8 mouse cellular contexts compared by ENCODE assay signal in the genomic region with DNA sequence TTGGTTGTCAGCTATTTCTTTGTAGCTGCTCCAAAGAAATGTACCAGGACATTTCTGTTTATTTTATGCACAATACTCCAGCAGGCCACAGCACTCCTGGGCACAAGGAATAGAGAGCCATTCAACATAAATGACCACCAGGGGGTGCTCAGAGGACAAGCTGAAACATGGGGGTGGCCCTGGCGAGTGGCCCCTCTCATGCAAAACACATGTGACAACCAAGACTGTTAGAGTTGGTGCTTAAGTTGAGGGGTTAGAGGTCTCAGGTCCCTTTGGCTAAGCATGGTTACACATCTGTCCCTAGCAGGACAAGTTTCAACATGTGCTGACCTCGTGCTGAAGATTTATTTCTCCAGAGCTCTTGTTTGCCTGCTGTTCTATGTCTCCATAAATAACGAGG.
DNase-seq lines count a peak whose midpoint lies in the region; ATAC-seq and TF ChIP-seq lines count a peak whose summit lies in the region.

No protein-coding gene starts in this region.

- H3K4me1 ChIP-seq in cerebellum, adult 2 months (ENCODE audit: control insufficient read depth, insufficient read depth, low read length): no peaks in the 10 kb centered on the region
- no peaks in the 10 kb centered on the region for H3K4me1 ChIP-seq in neural tube, embryonic 15.5 days
- peaks cover 17% of the 10 kb centered on the region for H3K4me1 ChIP-seq in embryonic facial prominence, embryonic 10.5 days

- no peak overlapping the region for H3K27ac ChIP-seq in cerebellum, adult 2 months (ENCODE audit: insufficient read depth, low read length)
- no peak overlapping the region for H3K27ac ChIP-seq in neural tube, embryonic 15.5 days (replicated peaks)
- no peak overlapping the region for H3K27ac ChIP-seq in embryonic facial prominence, embryonic 10.5 days (replicated peaks)

- H3K27me3 ChIP-seq in cerebellum, adult 2 months (ENCODE audit: control insufficient read depth, insufficient read depth, low read length): no peaks in the 10 kb centered on the region
- no peaks in the 10 kb centered on the region for H3K27me3 ChIP-seq in neural tube, embryonic 15.5 days (replicated peaks)
- no peaks in the 10 kb centered on the region for H3K27me3 ChIP-seq in embryonic facial prominence, embryonic 10.5 days (replicated peaks; ENCODE audit: low read depth, poor library complexity, severe bottlenecking)

- no peak for ATAC-seq in neural tube, embryonic 15.5 days (ENCODE audit: low FRiP score)

- no peak for TF ChIP-seq POLR2A in cerebellum, adult 2 months (IDR thresholded peaks at IDR 0.05; ENCODE audit: borderline replicate concordance, insufficient read depth, low read length)

- H3K4me3 ChIP-seq in cerebellum, adult 2 months (replicated peaks; ENCODE audit: insufficient read depth, low read depth, low read length): no peak overlapping the region
- no peak overlapping the region for H3K4me3 ChIP-seq in neural tube, embryonic 15.5 days (replicated peaks)
- no peak overlapping the region for H3K4me3 ChIP-seq in embryonic facial prominence, embryonic 10.5 days

- 0 out of 2 replicates have a peak, but pooled peaks have one; percentile 20 for TF ChIP-seq CTCF in cerebellum, adult 2 months (IDR thresholded peaks at IDR 0.05; ENCODE audit: borderline replicate concordance, insufficient read depth, low read depth, low read length)

- no peak overlapping the region for H3K9ac ChIP-seq in neural tube, embryonic 15.5 days (replicated peaks)

- H3K4me2 ChIP-seq in neural tube, embryonic 15.5 days: no peak overlapping the region

- DNase-seq in cerebellum, adult 2 months: no peak
- no peak for DNase-seq in cerebellum, adult 9-10 months
- peak; percentile 30 for DNase-seq in neural tube, embryonic 10.5 days (ENCODE audit: extremely low spot score, low spot score)
- peak; percentile 45 for DNase-seq in embryonic facial prominence, embryonic 10.5 days (ENCODE audit: low spot score)
- DNase-seq in lung, adult 18-20 months: peak; percentile 14 to 46
- DNase-seq in thymus, postnatal 36 days: peak; percentile 38 to 47
- no peak for DNase-seq in urinary bladder, adult 18-20 months (ENCODE audit: low spot score in 2 of 2)

- 50% methylated on average over 3 of the region's 3 CpGs for WGBS in cerebellum, adult 2 months
- 56% methylated on average over 3 of the region's 3 CpGs for WGBS in neural tube, embryonic 15.5 days
- WGBS in embryonic facial prominence, embryonic 10.5 days: 50% methylated on average over 3 of the region's 3 CpGs

- H3K9me3 ChIP-seq in neural tube, embryonic 15.5 days (replicated peaks): no peaks in the 10 kb centered on the region
- H3K9me3 ChIP-seq in embryonic facial prominence, embryonic 10.5 days: no peaks in the 10 kb centered on the region

- no peaks in the 10 kb centered on the region for H3K36me3 ChIP-seq in neural tube, embryonic 15.5 days
- H3K36me3 ChIP-seq in embryonic facial prominence, embryonic 10.5 days (replicated peaks): no peaks in the 10 kb centered on the region

Comparison
In these comparisons a context has a peak if more than half of its experiments do, and no peak if none do; other contexts are left out.
1. DNase-seq: peak in neural tube, embryonic 10.5 days (single experiment), embryonic facial prominence, embryonic 10.5 days (single experiment), lung, adult 18-20 months (2 of 2) and thymus, postnatal 36 days (2 of 2); none in cerebellum, adult 2 months (0 of 2), cerebellum, adult 9-10 months (single experiment) and urinary bladder, adult 18-20 months (0 of 2).